Mouse (Mus musculus): Measurements from ENCODE around the gene Hnrnph1. TPM values are rescaled to one million over a fixed set of nuclear protein-coding genes. Genes with fewer than 3 reads are reported as not detected.
A peak's percentile ranks its signal among the peaks of the same experiment; 100 is the strongest.

The Hnrnph1 gene
- 664 and 668 TPM in 2 replicates for polyA plus RNA-seq (2015; fragmentation: Nextera tagmentation; extraction: Ambion mirVana)

- Histone ChIP-seq H3K4me1 (peaks cover 28% of the 10 kb centered on the region), H3K4me3 (peak within 1 kb of the TSS; percentile 87), H3K4me2 (replicated peaks) (peak within 1 kb of the TSS; percentile 86), H3K36me3 (peaks cover 15% of the 10 kb centered on the region), H3K27ac (replicated peaks) (peak within 1 kb of the TSS; percentile 99), H3K27me3 (no peaks in the 10 kb centered on the region), H3K9me3 (no peaks in the 10 kb centered on the region), H3K9ac (replicated peaks) (peak within 1 kb of the TSS; percentile 99)
- under 1% methylated on average over 76 of the region's 76 CpGs for WGBS
- peak; percentile 93 for ATAC-seq (replicated peaks)
Observed at GRCm38 (mm10) chr11:50376911-50377891, at the start of gene Hnrnph1. Gene Hnrnph1 (plus strand): TSS chr11:50376990.

- no peak for ATAC-seq (replicated peaks)
- Histone ChIP-seq H3K4me2 (replicated peaks) (no peak overlapping the region), H3K36me3 (no peaks in the 10 kb centered on the region), H3K27ac (replicated peaks) (no peak overlapping the region), H3K4me3 (no peak overlapping the region), H3K9ac (replicated peaks) (no peak overlapping the region), H3K4me1 (peaks cover 24% of the 10 kb centered on the region), H3K9me3 (no peaks in the 10 kb centered on the region), H3K27me3 (no peaks in the 10 kb centered on the region)
- WGBS, result 88% methylated on average over 3 of the region's 3 CpGs
Observed at GRCm38 (mm10) chr11:50328075-50328625, 48.6 kb upstream of the Hnrnph1 start.

GRCm38 (mm10) chr11:50329378-50329777 lies 47.4 kb upstream of the Hnrnph1 start:
- Histone ChIP-seq H3K36me3 (no peaks in the 10 kb centered on the region), H3K4me3 (no peak overlapping the region), H3K4me1 (peaks cover 12% of the 10 kb centered on the region), H3K9me3 (no peaks in the 10 kb centered on the region), H3K4me2 (replicated peaks) (no peak overlapping the region), H3K27me3 (no peaks in the 10 kb centered on the region), H3K27ac (replicated peaks) (no peak overlapping the region), H3K9ac (replicated peaks) (no peak overlapping the region)
- 100% methylated on average over 1 of the region's 1 CpGs for WGBS
- ATAC-seq (replicated peaks), result no peak

- H3K4me3 ChIP-seq, result no peak overlapping the region
- no peak overlapping the region for H3K4me2 ChIP-seq (replicated peaks)
- H3K9ac ChIP-seq (replicated peaks), result no peak overlapping the region
Observed at GRCm38 (mm10) chr11:50333181-50333580, 43.6 kb upstream of the Hnrnph1 start.

GRCm38 (mm10) chr11:50336126-50336525 lies 40.7 kb upstream of the Hnrnph1 start:
- Histone ChIP-seq H3K9me3 (no peaks in the 10 kb centered on the region), H3K4me1 (no peaks in the 10 kb centered on the region), H3K4me3 (no peak overlapping the region), H3K36me3 (no peaks in the 10 kb centered on the region), H3K4me2 (replicated peaks) (no peak overlapping the region), H3K27ac (replicated peaks) (no peak overlapping the region), H3K9ac (replicated peaks) (no peak overlapping the region), H3K27me3 (no peaks in the 10 kb centered on the region)
- ATAC-seq (replicated peaks), result no peak
- 68% methylated on average over 1 of the region's 1 CpGs for WGBS

More at GRCm38 (mm10) chr11:50333181-50333580, 43.6 kb upstream of the Hnrnph1 start:
- Histone ChIP-seq H3K27me3 (no peaks in the 10 kb centered on the region), H3K36me3 (no peaks in the 10 kb centered on the region), H3K27ac (replicated peaks) (no peak overlapping the region), H3K9me3 (no peaks in the 10 kb centered on the region), H3K4me1 (no peaks in the 10 kb centered on the region)
- ATAC-seq (replicated peaks), result no peak
- whole genome bisulfite sequencing, result 92% methylated on average over 3 of the region's 3 CpGs

GRCm38 (mm10) chr11:50336891-50337290 lies 39.9 kb upstream of the Hnrnph1 start:
- Histone ChIP-seq H3K36me3 (no peaks in the 10 kb centered on the region), H3K9me3 (no peaks in the 10 kb centered on the region), H3K27ac (replicated peaks) (no peak overlapping the region), H3K4me3 (no peak overlapping the region), H3K4me2 (replicated peaks) (no peak overlapping the region), H3K9ac (replicated peaks) (no peak overlapping the region), H3K4me1 (no peaks in the 10 kb centered on the region), H3K27me3 (no peaks in the 10 kb centered on the region)
- WGBS, result 54% methylated on average over 4 of the region's 4 CpGs
- ATAC-seq (replicated peaks), result no peak

GRCm38 (mm10) chr11:50345486-50345885 lies 31.3 kb upstream of the Hnrnph1 start:
- ATAC-seq (replicated peaks), result no peak
- Histone ChIP-seq H3K27me3 (no peaks in the 10 kb centered on the region), H3K9me3 (no peaks in the 10 kb centered on the region), H3K4me3 (no peak overlapping the region), H3K27ac (replicated peaks) (no peak overlapping the region), H3K4me2 (replicated peaks) (no peak overlapping the region), H3K9ac (replicated peaks) (no peak overlapping the region), H3K4me1 (no peaks in the 10 kb centered on the region), H3K36me3 (no peaks in the 10 kb centered on the region)
- 73% methylated on average over 4 of the region's 4 CpGs for WGBS

GRCm38 (mm10) chr11:50346256-50347032 lies 30.3 kb upstream of the Hnrnph1 start:
- no peak for ATAC-seq (replicated peaks)
- H3K9ac ChIP-seq (replicated peaks), result no peak overlapping the region
- H3K9me3 ChIP-seq, result no peaks in the 10 kb centered on the region
- H3K4me1 ChIP-seq, result no peaks in the 10 kb centered on the region
- no peak overlapping the region for H3K4me3 ChIP-seq
- no peaks in the 10 kb centered on the region for H3K36me3 ChIP-seq
- WGBS, result 90% methylated on average over 9 of the region's 9 CpGs
- no peaks in the 10 kb centered on the region for H3K27me3 ChIP-seq
- no peak overlapping the region for H3K27ac ChIP-seq (replicated peaks)
- H3K4me2 ChIP-seq (replicated peaks), result no peak overlapping the region

- no peaks in the 10 kb centered on the region for H3K9me3 ChIP-seq
- H3K9ac ChIP-seq (replicated peaks), result no peak overlapping the region
- H3K27me3 ChIP-seq, result no peaks in the 10 kb centered on the region
- WGBS, result 93% methylated on average over 2 of the region's 2 CpGs
- ATAC-seq (replicated peaks), result no peak
- no peak overlapping the region for H3K4me3 ChIP-seq
- H3K36me3 ChIP-seq, result no peaks in the 10 kb centered on the region
- no peaks in the 10 kb centered on the region for H3K4me1 ChIP-seq
- H3K27ac ChIP-seq (replicated peaks), result no peak overlapping the region
- H3K4me2 ChIP-seq (replicated peaks), result no peak overlapping the region
Observed at GRCm38 (mm10) chr11:50352177-50352576, 24.6 kb upstream of the Hnrnph1 start.

- ATAC-seq (replicated peaks), result no peak
- no peak within 1 kb of the TSS for H3K4me3 ChIP-seq
- no peaks in the 10 kb centered on the region for H3K36me3 ChIP-seq
- H3K9ac ChIP-seq (replicated peaks), result no peak within 1 kb of the TSS
- peaks cover 3% of the 10 kb centered on the region; the same call in 1 of the 2 replicates for H3K4me1 ChIP-seq
- H3K27ac ChIP-seq (replicated peaks), result no peak within 1 kb of the TSS
- no peaks in the 10 kb centered on the region for H3K9me3 ChIP-seq
- no peak within 1 kb of the TSS for H3K4me2 ChIP-seq (replicated peaks)
- no peaks in the 10 kb centered on the region for H3K27me3 ChIP-seq
Observed at GRCm38 (mm10) chr11:50354162-50354561, 22.6 kb upstream of the Hnrnph1 start, which contains the start of gene Cby3. Gene Cby3 (plus strand): TSS chr11:50354462.

- H3K9ac ChIP-seq (replicated peaks), result no peak overlapping the region
- no peak for ATAC-seq (replicated peaks)
- no peak overlapping the region for H3K4me3 ChIP-seq
- H3K27me3 ChIP-seq, result no peaks in the 10 kb centered on the region
- H3K4me2 ChIP-seq (replicated peaks), result no peak overlapping the region
- H3K27ac ChIP-seq (replicated peaks), result no peak overlapping the region
- H3K9me3 ChIP-seq, result no peaks in the 10 kb centered on the region
- WGBS, result 78% methylated on average over 3 of the region's 3 CpGs
- peaks cover 5% of the 10 kb centered on the region for H3K4me1 ChIP-seq
- no peaks in the 10 kb centered on the region for H3K36me3 ChIP-seq
Observed at GRCm38 (mm10) chr11:50354851-50355250, 21.9 kb upstream of the Hnrnph1 start.

- no peak for ATAC-seq (replicated peaks)
Observed at GRCm38 (mm10) chr11:50355395-50355794, 21.4 kb upstream of the Hnrnph1 start.

More at GRCm38 (mm10) chr11:50355395-50355794, 21.4 kb upstream of the Hnrnph1 start:
- 83% methylated on average over 1 of the region's 1 CpGs for WGBS
- H3K4me3 ChIP-seq, result no peak overlapping the region
- H3K27me3 ChIP-seq, result no peaks in the 10 kb centered on the region
- peaks cover 5% of the 10 kb centered on the region for H3K4me1 ChIP-seq
- no peak overlapping the region for H3K27ac ChIP-seq (replicated peaks)
- H3K36me3 ChIP-seq, result no peaks in the 10 kb centered on the region
- H3K4me2 ChIP-seq (replicated peaks), result no peak overlapping the region
- no peak overlapping the region for H3K9ac ChIP-seq (replicated peaks)
- no peaks in the 10 kb centered on the region for H3K9me3 ChIP-seq

All from forebrain, embryonic 15.5 days (tissue).